Mouse (Mus musculus) gastrocnemius, adult 8-10 months (tissue): ENCODE measurements around the gene Hey2. TPM values are rescaled to one million over a fixed set of nuclear protein-coding genes. Genes with fewer than 3 reads are reported as not detected.

Experiments
- DNase-seq, 2 experiments: peaks; one replicate each; pipeline ENCODE4 v3.0.0; 2022; ENCODE audit warnings: low spot score in 2 of 2
- total RNA-seq, 4 experiments: library from RNA; stranded (reverse); gene quantifications; 2 replicates each; pipeline ENCODE4 v1.2.4; 2022

Hey2 gene
- total RNA-seq, 4 experiments from 2014 or later = 0.11 to 0.51 (median 0.47) TPM

- DNase-seq = no peak
Observed at GRCm38 (mm10) chr10:30791016-30791415, 51.6 kb downstream of the Hey2 start.

GRCm38 (mm10) chr10:30789521-30789920 is 53.1 kb downstream of the Hey2 start:
- DNase-seq = no peak

- DNase-seq = no peak
Observed at GRCm38 (mm10) chr10:30788340-30788721, 54.3 kb downstream of the Hey2 start.

GRCm38 (mm10) chr10:30787684-30788339 is 54.8 kb downstream of the Hey2 start:
- DNase-seq = no peak

- DNase-seq = no peak
Observed at GRCm38 (mm10) chr10:30786103-30786754, 56.4 kb downstream of the Hey2 start.

Other genes starting within 250 kb of the Hey2 start
- gene Trmt11, start 242.1 kb downstream of the Hey2 start, total RNA-seq = 1 to 10 TPM; 2.6 to 4.4 (median 3.2) TPM
- gene Hint3, start 213.2 kb downstream of the Hey2 start, total RNA-seq = 10 to 100 TPM; 62.3 to 85.2 (median 73.5) TPM
- gene Ncoa7, start 39.5 kb downstream of the Hey2 start, total RNA-seq = 1 to 10 TPM; 1.1 to 2.3 (median 1.7) TPM